Mouse (Mus musculus) megakaryocyte, embryonic 14.5 days (primary cell): ENCODE data around the gene Stard5. TPM values are rescaled to one million over a fixed set of nuclear protein-coding genes. Genes with fewer than 3 reads are reported as not detected.

Experiments used
- H3K27me3 ChIP-seq: replicated peaks from 2 replicates; pipeline ENCODE3; 2012; ENCODE audit warnings: inconsistent platforms
- H3K36me3 ChIP-seq: replicated peaks from 2 replicates; pipeline ENCODE3; 2012; ENCODE audit warnings: low read length, inconsistent platforms, mixed read lengths
- H3K4me1 ChIP-seq: 2 replicates; pipeline ENCODE4 v1.6.1; 2012; ENCODE audit warnings: inconsistent platforms
- H3K4me3 ChIP-seq: replicated peaks from 2 replicates; pipeline ENCODE3; 2012; ENCODE audit warnings: moderate library complexity, mild to moderate bottlenecking, inconsistent platforms
- H3K9me3 ChIP-seq: 2 replicates; pipeline ENCODE4 v1.6.1; 2012; ENCODE audit warnings: inconsistent platforms
- FLI1 ChIP-seq: IDR thresholded peaks from 2 replicates; pipeline ENCODE4 v1.6.1; 2012; ENCODE audit warnings: low read length, inconsistent platforms, mixed read lengths
- GATA1 ChIP-seq: IDR thresholded peaks from 3 replicates; pipeline ENCODE4 v1.6.1; 2012; ENCODE audit warnings: mixed read lengths, low read length, inconsistent platforms, borderline replicate concordance
- polyA plus RNA-seq: library from polyadenylated mRNA; stranded (reverse); fragments of >175 nt; gene quantifications from 2 replicates; pipeline ENCODE4 v1.2.3, GENCODE M21; 2012; ENCODE audit warnings: low replicate concordance; ENCODE audit not compliant: insufficient read depth

The Stard5 gene
- polyA plus RNA-seq, 1 experiment = 0.57 TPM

DNA sequence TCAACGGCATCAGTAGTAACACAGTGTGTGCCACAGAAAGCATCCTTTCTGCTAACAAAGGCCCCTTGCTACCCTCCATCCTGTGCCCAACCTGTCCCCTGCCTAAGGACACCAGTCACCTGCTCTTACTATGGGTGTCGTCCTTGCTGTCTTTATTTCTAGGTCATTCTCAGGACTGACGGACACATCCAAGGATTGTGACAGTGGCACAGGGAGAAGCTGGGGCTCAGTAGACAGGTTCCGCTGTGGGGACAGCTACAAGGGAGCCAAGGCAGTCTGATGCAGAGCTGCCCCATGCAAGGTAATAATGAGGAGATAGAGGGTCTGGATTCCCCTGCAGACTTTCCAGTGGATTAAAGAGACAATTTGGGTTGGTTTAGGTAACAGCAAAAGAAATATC is 46.7 kb downstream of the Stard5 start:
- H3K9me3 ChIP-seq = peaks cover 4% of the 10 kb centered on the region
- TF ChIP-seq GATA1 (no peak), FLI1 (no peak)
- peaks cover 4% of the 10 kb centered on the region; the same call in 1 of the 2 replicates for H3K4me1 ChIP-seq

DNA sequence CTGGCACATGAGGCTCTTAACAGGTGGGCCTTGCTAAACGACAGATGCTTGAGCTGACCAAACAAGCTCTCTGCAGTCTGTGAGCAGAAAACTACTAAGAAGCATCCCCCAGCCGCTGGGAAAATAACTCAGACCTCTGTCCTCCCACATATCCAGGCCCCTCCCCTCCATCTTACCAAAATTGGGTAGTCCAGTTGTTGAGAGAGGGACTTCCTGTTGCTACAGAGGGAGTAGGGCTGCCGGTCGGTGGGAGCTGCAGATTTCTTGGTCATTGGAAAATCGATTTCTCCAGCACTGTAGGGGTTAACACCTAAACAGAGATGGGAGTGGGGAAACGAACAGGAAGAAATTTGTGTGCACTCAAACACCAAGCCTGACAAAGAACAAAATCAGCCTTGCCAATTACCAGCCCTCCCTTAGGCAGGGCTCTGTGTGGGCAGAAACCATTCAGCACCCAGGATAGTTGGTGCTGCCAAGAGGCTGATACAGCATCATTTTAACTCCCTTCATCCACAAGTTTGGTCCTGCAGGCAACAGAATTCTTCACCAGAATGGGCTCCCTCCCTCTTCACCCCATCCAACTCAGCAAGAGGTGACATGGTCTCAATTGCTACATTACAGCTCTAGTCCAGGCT is 51.0 kb downstream of the Stard5 start:
- Histone ChIP-seq H3K27me3 (peaks cover 25% of the 10 kb centered on the region), H3K4me3 (no peak overlapping the region), H3K9me3 (no peaks in the 10 kb centered on the region; the same call in 1 of the 2 replicates), H3K4me1 (peaks cover 4% of the 10 kb centered on the region), H3K36me3 (no peaks in the 10 kb centered on the region)
- TF ChIP-seq FLI1 = no peak
- no peak for TF ChIP-seq GATA1

More for the DNA sequence above, 46.7 kb downstream of the Stard5 start:
- Histone ChIP-seq H3K27me3 (peaks cover 26% of the 10 kb centered on the region), H3K4me3 (no peak overlapping the region), H3K36me3 (no peaks in the 10 kb centered on the region)

DNA sequence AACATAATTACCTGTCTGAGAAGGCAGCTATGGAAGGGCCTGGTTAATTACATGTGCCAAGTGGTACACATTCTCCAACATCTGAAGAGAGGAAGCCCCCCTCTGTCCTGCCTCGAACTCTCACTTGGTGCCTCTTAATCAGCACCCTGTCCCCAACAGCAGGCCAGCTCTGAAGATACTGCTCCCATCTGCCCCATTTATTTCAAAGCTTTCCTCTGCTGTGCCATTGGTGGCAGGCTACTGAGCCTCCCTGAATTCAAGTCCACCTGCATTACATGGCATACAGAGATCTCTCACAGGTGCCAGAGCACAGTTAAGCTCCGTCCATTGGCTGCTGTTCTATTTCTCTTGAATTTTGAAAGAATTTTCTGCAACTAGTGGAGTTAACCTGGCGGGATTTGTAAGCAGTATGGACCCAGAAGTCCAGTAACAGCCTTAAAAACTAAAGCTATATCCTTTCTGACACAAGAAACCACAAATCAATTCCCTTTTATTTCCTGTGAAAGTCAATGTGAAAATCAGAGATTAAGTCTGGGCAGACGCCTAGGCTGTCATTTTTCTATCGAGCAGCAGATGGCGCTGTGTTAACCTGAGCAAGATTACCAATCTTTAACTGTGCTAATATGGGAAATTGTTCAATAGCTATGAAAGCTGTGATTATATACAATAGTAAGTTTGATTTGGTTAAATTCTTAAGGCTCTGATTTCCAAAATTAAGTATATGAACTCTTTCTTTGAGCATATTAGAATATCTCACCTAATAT is 63.9 kb downstream of the Stard5 start:
- TF ChIP-seq FLI1 (no peak), GATA1 (no peak)
- Histone ChIP-seq H3K4me3 (no peak overlapping the region), H3K27me3 (peaks cover 2% of the 10 kb centered on the region), H3K9me3 (peaks cover 4% of the 10 kb centered on the region; the same call in 1 of the 2 replicates), H3K36me3 (no peaks in the 10 kb centered on the region), H3K4me1 (peaks cover 6% of the 10 kb centered on the region; the same call in 1 of the 2 replicates)

DNA sequence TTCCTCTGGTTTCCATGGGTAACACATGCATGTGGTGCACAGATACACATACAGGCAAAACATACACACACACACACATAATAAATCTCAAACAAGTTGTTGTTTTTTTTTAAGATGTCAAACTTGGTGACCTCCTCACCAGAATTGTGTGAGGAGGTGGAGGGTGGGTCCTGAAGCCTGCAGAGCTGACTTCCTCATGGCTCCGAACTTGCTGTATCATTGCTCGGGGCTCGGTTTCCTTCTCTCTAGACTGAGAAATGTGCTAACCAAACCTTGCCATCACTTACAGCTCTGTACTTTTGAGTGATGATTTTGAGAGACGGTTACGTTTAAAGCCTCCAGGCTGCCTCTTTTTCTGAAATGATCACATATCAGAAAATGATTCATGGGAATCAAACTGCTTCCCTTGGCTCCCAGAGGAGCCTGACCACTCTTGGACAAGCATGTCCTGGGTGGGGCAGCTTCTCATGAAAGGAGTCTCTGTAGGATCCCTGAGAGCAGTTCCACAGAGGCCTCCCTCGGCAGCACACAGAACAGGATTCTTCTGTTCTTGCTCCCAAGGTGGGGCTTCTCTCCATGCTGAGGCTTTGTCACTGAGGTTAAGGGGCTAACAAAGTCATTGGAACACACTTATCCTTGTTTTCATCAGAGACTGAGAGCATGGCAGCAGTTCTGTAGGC is 67.4 kb downstream of the Stard5 start:
- Histone ChIP-seq H3K36me3 (no peaks in the 10 kb centered on the region), H3K27me3 (peaks cover 2% of the 10 kb centered on the region), H3K9me3 (peaks cover 4% of the 10 kb centered on the region; the same call in 1 of the 2 replicates), H3K4me3 (no peak overlapping the region), H3K4me1 (peaks cover 6% of the 10 kb centered on the region; the same call in 1 of the 2 replicates)
- TF ChIP-seq GATA1 (no peak), FLI1 (no peak)

Other genes with a start within 250 kb of the Stard5 start
- 0.15 TPM in 1 of 2 replicates, not detected in the other for gene Tmc3, start 47.0 kb upstream of the Stard5 start, polyA plus RNA-seq
- 1.4 and 3.5 TPM in 2 replicates for gene Il16, start 113.8 kb downstream of the Stard5 start, polyA plus RNA-seq
- gene Cfap161, start 162.9 kb downstream of the Stard5 start, polyA plus RNA-seq = not detected in 2 replicates